Mouse (Mus musculus): Measurements from ENCODE around the gene Olfr315. TPM values are rescaled to one million over a fixed set of nuclear protein-coding genes. Genes with fewer than 3 reads are reported as not detected.
"Not testable (repeated sequence)": the region's sequence is repeated elsewhere in the genome, so short reads cannot be mapped to it uniquely, and the experiment has no call there.

Olfr315 gene
- total RNA-seq, 2 experiments from 2014 or later = not detected

DNA sequence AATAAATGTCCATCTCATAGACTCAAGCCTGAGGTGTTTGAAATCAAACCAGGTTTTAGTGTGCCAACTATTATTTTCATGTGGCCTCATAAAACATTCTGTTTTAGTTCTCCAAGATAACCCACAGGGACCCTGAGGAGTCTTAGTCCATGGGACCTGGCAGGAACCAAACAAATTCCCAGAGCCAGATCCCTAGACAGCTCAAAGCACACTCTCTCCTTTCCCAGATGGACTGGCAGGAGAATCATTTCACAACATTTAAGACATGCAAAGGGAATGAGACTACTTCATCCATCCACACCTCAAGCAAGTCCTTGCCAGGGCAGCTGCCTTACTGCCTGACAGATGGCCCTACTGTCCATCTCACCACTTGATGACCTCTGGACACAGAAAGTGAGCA lies 55.9 kb downstream of the Olfr315 start, which contains the start of gene Olfr312:
TSS of gene Olfr312 (plus strand) at position 301 of the 400 bp plus-strand sequence.
- DNase-seq = not testable (repeated sequence)

DNA sequence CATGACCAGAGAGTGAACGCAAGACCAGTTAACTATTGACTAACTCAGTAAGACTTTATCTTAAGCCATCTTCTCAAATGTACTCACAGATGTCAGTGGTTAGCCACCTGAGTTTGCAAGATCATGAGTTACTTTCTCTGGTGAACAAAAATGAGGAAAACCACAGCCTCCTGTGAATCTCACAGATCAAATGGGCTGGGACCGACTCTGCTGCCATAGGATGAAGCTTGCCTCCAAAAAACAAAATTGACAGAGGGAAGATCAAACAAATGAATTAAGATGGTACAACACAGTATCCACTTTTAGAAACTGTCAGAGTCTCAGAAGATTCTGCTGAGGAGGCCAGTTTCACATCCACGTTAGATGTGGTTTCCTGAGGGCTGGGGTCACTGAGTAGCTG lies 56.8 kb downstream of the Olfr315 start:
- DNase-seq = no peak

Other genes with a start within 250 kb of the Olfr315 start
- gene Olfr330, start 238.4 kb upstream of the Olfr315 start, total RNA-seq (2021) = not detected
- gene Olfr329-ps, start 226.8 kb upstream of the Olfr315 start, total RNA-seq (2021) = not detected
- not detected for gene Olfr328, start 217.6 kb upstream of the Olfr315 start, total RNA-seq (2021)
- gene Olfr224, start 202.6 kb upstream of the Olfr315 start, total RNA-seq (2021) = not detected
- gene Olfr325, start 195.5 kb upstream of the Olfr315 start, total RNA-seq (2021) = not detected
- not detected for gene Olfr324, start 178.1 kb upstream of the Olfr315 start, total RNA-seq (2021)
- gene 2210407C18Rik, start 157.1 kb upstream of the Olfr315 start, total RNA-seq (2021) = not detected
- gene Olfr323, start 142.7 kb upstream of the Olfr315 start, total RNA-seq (2021) = not detected
- under 1 TPM; 0.36 to 1.00 TPM for gene Trim58, start 132.7 kb upstream of the Olfr315 start, total RNA-seq (2021)
- not detected for gene Olfr322, start 114.4 kb upstream of the Olfr315 start, total RNA-seq (2021)
- not detected for gene Olfr320, start 92.1 kb upstream of the Olfr315 start, total RNA-seq (2021)
- gene Olfr319, start 74.0 kb upstream of the Olfr315 start, total RNA-seq (2021) = not detected
- gene Olfr318, start 49.2 kb upstream of the Olfr315 start, total RNA-seq (2021) = not detected
- not detected for gene Olfr317, start 34.0 kb upstream of the Olfr315 start, total RNA-seq (2021)
- not detected for gene Olfr316, start 20.5 kb upstream of the Olfr315 start, total RNA-seq (2021)
- not detected for gene Olfr314, start 9.8 kb downstream of the Olfr315 start, total RNA-seq (2021)
- 1 to 10 TPM; 2.5 to 3.3 TPM for gene Fam183b, start 28.8 kb downstream of the Olfr315 start, total RNA-seq (2021)
- not detected for gene Olfr313, start 41.8 kb downstream of the Olfr315 start, total RNA-seq (2021)
- not detected for gene Olfr312, start 56.0 kb downstream of the Olfr315 start, total RNA-seq (2021)
- gene Olfr311, start 66.1 kb downstream of the Olfr315 start, total RNA-seq (2021) = not detected
- gene Gm12258, start 74.0 kb downstream of the Olfr315 start, total RNA-seq (2021) = 1 to 10 TPM; 3.5 to 7.5 TPM
- gene 2810021J22Rik, start 94.0 kb downstream of the Olfr315 start, total RNA-seq (2021) = 1 to 10 TPM; 5.5 to 8.2 TPM
- 1 to 10 TPM; 4.7 to 6.7 TPM for gene Zfp39, start 131.0 kb downstream of the Olfr315 start, total RNA-seq (2021)
- 1 to 10 TPM; 1.2 to 2.1 TPM for gene Btnl10, start 144.7 kb downstream of the Olfr315 start, total RNA-seq (2021)
- 100 to 1,000 TPM; 154 to 156 TPM for gene Rnf187, start 165.7 kb downstream of the Olfr315 start, total RNA-seq (2021)
- 10 to 100 TPM; 23.0 to 32.1 TPM for gene Hist3h2ba, start 175.7 kb downstream of the Olfr315 start, total RNA-seq (2021)
- 10 to 100 TPM; 30.8 to 37.5 TPM for gene Hist3h2a, start 181.5 kb downstream of the Olfr315 start, total RNA-seq (2021)
- gene Trim17, start 181.5 kb downstream of the Olfr315 start, total RNA-seq (2021) = under 1 TPM; 0.09 TPM
- gene Trim11, start 204.9 kb downstream of the Olfr315 start, total RNA-seq (2021) = 10 to 100 TPM; 19.7 to 24.3 TPM